Mouse (Mus musculus): ENCODE data around the gene Jsrp1. TPM values are rescaled to one million over a fixed set of nuclear protein-coding genes. Genes with fewer than 3 reads are reported as not detected.

The Jsrp1 gene
- polyA plus RNA-seq, 1 experiment = not detected

DNA sequence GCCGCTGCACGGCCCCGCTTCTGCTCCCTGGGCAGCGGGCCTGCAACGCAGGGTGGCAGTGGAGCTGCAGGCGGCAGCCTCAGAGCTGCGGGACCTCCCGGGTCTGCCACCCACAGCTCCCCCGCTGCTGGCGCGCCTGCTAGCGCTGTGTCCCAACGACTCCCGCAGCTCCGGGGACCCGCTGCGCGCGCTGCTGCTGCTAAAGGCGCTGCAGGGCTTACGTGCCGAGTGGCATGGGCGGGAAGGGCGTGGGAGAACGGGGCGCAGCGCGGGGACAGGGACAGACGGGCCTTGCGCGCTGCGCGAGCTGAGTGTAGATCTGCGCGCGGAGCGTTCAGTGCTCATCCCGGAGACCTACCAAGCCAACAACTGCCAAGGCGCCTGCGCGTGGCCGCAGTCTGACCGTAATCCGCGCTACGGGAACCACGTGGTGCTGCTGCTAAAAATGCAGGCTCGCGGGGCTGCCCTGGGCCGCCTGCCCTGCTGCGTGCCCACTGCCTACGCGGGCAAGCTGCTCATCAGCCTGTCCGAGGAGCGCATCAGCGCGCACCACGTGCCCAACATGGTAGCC lies 6.2 kb downstream of the Jsrp1 start:
- under 1% methylated on average over 58 of the region's 58 CpGs for WGBS
- TF ChIP-seq POLR2A (IDR thresholded peaks at IDR 0.05; ENCODE audit: insufficient read depth, low read depth, low read length) (peak; percentile 61; the same call in 1 of the 2 replicates), CTCF (IDR thresholded peaks at IDR 0.05; ENCODE audit: insufficient read depth, low read depth, low read length) (no peak)
- peak overlapping the region; percentile 73 for H3K27ac ChIP-seq (ENCODE audit: insufficient read depth, low read depth, low read length)

GRCm38 (mm10) chr10:80806341-80807056 lies 6.8 kb downstream of the Jsrp1 start:
- peaks cover 45% of the 10 kb centered on the region for H3K4me1 ChIP-seq (ENCODE audit: control insufficient read depth, insufficient read depth, low read length)
- peak overlapping the region; percentile 51 for H3K4me3 ChIP-seq (ENCODE audit: insufficient read depth, low read depth, low read length)
- no peak for TF ChIP-seq POLR2A (IDR thresholded peaks at IDR 0.05; ENCODE audit: insufficient read depth, low read depth, low read length)
- no peak for TF ChIP-seq CTCF (IDR thresholded peaks at IDR 0.05; ENCODE audit: insufficient read depth, low read depth, low read length)
- 32% methylated on average over 34 of the region's 34 CpGs for WGBS
- H3K27ac ChIP-seq (ENCODE audit: insufficient read depth, low read depth, low read length) = peak overlapping the region; percentile 73

More for the DNA sequence above, 6.2 kb downstream of the Jsrp1 start:
- Histone ChIP-seq H3K4me1 (ENCODE audit: control insufficient read depth, insufficient read depth, low read length) (peaks cover 45% of the 10 kb centered on the region), H3K4me3 (ENCODE audit: insufficient read depth, low read depth, low read length) (peak overlapping the region; percentile 51)

DNA sequence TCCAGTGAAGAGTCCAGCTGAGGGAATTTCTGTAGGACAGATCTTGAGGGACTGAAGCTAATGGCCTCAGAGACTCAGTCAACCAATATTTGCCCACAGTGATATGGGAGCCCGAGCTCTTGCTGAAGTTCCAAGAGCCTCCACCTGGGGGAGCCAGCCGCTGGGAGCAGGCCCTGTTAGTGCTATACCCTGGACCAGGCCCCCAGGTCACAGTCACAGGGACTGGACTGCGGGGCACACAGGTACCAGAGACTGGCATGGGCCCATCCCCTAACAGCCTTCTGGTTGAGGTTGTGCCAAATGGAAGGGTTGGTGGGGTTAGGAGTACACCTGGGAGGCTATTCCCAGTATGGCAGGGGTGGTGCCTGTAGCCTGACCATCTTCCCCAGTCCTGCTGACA lies 7.4 kb downstream of the Jsrp1 start:
- TF ChIP-seq POLR2A (IDR thresholded peaks at IDR 0.05; ENCODE audit: insufficient read depth, low read depth, low read length) = no peak
- peak; percentile 80; the same call in 1 of the 2 replicates for TF ChIP-seq CTCF (IDR thresholded peaks at IDR 0.05; ENCODE audit: insufficient read depth, low read depth, low read length)
- H3K4me3 ChIP-seq (ENCODE audit: insufficient read depth, low read depth, low read length) = no peak overlapping the region
- no peak overlapping the region for H3K27ac ChIP-seq (ENCODE audit: insufficient read depth, low read depth, low read length)

GRCm38 (mm10) chr10:80805322-80805721 lies 8.0 kb downstream of the Jsrp1 start:
- no peak for TF ChIP-seq CTCF (IDR thresholded peaks at IDR 0.05; ENCODE audit: insufficient read depth, low read depth, low read length)
- no peak for TF ChIP-seq POLR2A (IDR thresholded peaks at IDR 0.05; ENCODE audit: insufficient read depth, low read depth, low read length)
- H3K4me3 ChIP-seq (ENCODE audit: insufficient read depth, low read depth, low read length) = no peak overlapping the region
- no peak overlapping the region for H3K27ac ChIP-seq (ENCODE audit: insufficient read depth, low read depth, low read length)
- WGBS = 83% methylated on average over 5 of the region's 5 CpGs
- peaks cover 44% of the 10 kb centered on the region for H3K4me1 ChIP-seq (ENCODE audit: control insufficient read depth, insufficient read depth, low read length)

More for the DNA sequence above, 7.4 kb downstream of the Jsrp1 start:
- H3K4me1 ChIP-seq (ENCODE audit: control insufficient read depth, insufficient read depth, low read length) = peaks cover 47% of the 10 kb centered on the region
- 14% methylated on average over 3 of the region's 3 CpGs for WGBS

DNA sequence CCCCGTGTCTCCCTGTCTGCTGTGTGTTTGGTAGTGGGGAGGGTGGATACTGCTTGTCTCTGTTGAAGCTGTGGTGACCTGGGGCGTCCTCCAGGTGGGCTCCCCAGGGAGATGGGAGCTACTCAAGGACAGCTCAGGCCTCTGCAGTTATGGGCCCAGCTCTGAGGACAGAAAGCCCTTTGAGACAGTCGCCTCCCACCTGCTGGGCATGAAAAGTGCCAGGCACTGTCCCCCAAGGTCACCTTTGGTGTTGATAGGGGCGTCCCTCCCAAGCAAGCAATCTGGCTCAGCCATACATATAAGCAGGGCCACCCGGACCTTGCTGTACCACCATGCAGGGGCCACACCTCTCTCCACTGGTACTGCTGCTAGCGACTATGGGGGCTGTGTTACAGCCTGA lies 8.4 kb downstream of the Jsrp1 start, which contains the start of gene Amh:
Gene Amh, plus strand, starts transcription at position 328 of the 400 bp plus-strand sequence.
- 75% methylated on average over 6 of the region's 6 CpGs for WGBS
- no peak for TF ChIP-seq POLR2A (IDR thresholded peaks at IDR 0.05; ENCODE audit: insufficient read depth, low read depth, low read length)
- TF ChIP-seq CTCF (IDR thresholded peaks at IDR 0.05; ENCODE audit: insufficient read depth, low read depth, low read length) = no peak
- no peak within 1 kb of the TSS for H3K27ac ChIP-seq (ENCODE audit: insufficient read depth, low read depth, low read length)
- H3K4me3 ChIP-seq (ENCODE audit: insufficient read depth, low read depth, low read length) = no peak within 1 kb of the TSS
- peaks cover 43% of the 10 kb centered on the region for H3K4me1 ChIP-seq (ENCODE audit: control insufficient read depth, insufficient read depth, low read length)

- WGBS = 92% methylated on average over 2 of the region's 2 CpGs
- Histone ChIP-seq H3K4me3 (ENCODE audit: insufficient read depth, low read depth, low read length) (no peak overlapping the region), H3K4me1 (ENCODE audit: control insufficient read depth, insufficient read depth, low read length) (peaks cover 45% of the 10 kb centered on the region), H3K27ac (ENCODE audit: insufficient read depth, low read depth, low read length) (no peak overlapping the region)
- TF ChIP-seq POLR2A (IDR thresholded peaks at IDR 0.05; ENCODE audit: insufficient read depth, low read depth, low read length) = no peak
- TF ChIP-seq CTCF (IDR thresholded peaks at IDR 0.05; ENCODE audit: insufficient read depth, low read depth, low read length) = no peak
These were observed 9.0 kb downstream of the Jsrp1 start for GRCm38 (mm10) chr10:80804340-80804739.

- Histone ChIP-seq H3K4me1 (ENCODE audit: control insufficient read depth, insufficient read depth, low read length) (peaks cover 32% of the 10 kb centered on the region), H3K27ac (ENCODE audit: insufficient read depth, low read depth, low read length) (no peak overlapping the region), H3K4me3 (ENCODE audit: insufficient read depth, low read depth, low read length) (no peak overlapping the region)
- WGBS = 71% methylated on average over 3 of the region's 3 CpGs
- TF ChIP-seq POLR2A (IDR thresholded peaks at IDR 0.05; ENCODE audit: insufficient read depth, low read depth, low read length) (no peak), CTCF (IDR thresholded peaks at IDR 0.05; ENCODE audit: insufficient read depth, low read depth, low read length) (no peak)
These were observed 10.3 kb downstream of the Jsrp1 start for GRCm38 (mm10) chr10:80802996-80803395.

GRCm38 (mm10) chr10:80802204-80802912 lies 10.9 kb downstream of the Jsrp1 start:
- H3K27ac ChIP-seq (ENCODE audit: insufficient read depth, low read depth, low read length) = no peak overlapping the region
- H3K4me3 ChIP-seq (ENCODE audit: insufficient read depth, low read depth, low read length) = no peak overlapping the region
- H3K4me1 ChIP-seq (ENCODE audit: control insufficient read depth, insufficient read depth, low read length) = peaks cover 27% of the 10 kb centered on the region
- WGBS = 90% methylated on average over 10 of the region's 10 CpGs
- TF ChIP-seq CTCF (IDR thresholded peaks at IDR 0.05; ENCODE audit: insufficient read depth, low read depth, low read length) (no peak), POLR2A (IDR thresholded peaks at IDR 0.05; ENCODE audit: insufficient read depth, low read depth, low read length) (no peak)
